Mouse (Mus musculus): Measurements from ENCODE around the gene A4galt. TPM values are rescaled to one million over a fixed set of nuclear protein-coding genes. Genes with fewer than 3 reads are reported as not detected.

Gene A4galt
- polyA plus RNA-seq, 1 experiment from 2014 or later = 2.3 TPM

- H3K4me3 ChIP-seq (ENCODE audit: low read depth, low read length) = no peak overlapping the region
- no peaks in the 10 kb centered on the region for H3K4me1 ChIP-seq (ENCODE audit: control insufficient read depth, insufficient read depth, low read length)
- no peak overlapping the region for H3K9ac ChIP-seq (ENCODE audit: low read length)
- ATAC-seq = 0 out of 2 replicates have a peak, but pooled peaks have one; percentile 23
- H3K36me3 ChIP-seq (ENCODE audit: control insufficient read depth, insufficient read depth, low read length) = no peaks in the 10 kb centered on the region
- H3K27me3 ChIP-seq (replicated peaks; ENCODE audit: control insufficient read depth, insufficient read depth, low read length) = no peaks in the 10 kb centered on the region; the same call in 1 of the 2 replicates
- 44% methylated on average over 9 of the region's 10 CpGs for WGBS
- no peak overlapping the region for H3K27ac ChIP-seq (ENCODE audit: low read depth, low read length)
- H3K9me3 ChIP-seq (replicated peaks; ENCODE audit: control insufficient read depth, low read length) = no peaks in the 10 kb centered on the region
- DNase-seq (ENCODE audit: low spot score) = peak; percentile 83
- no peak overlapping the region for H3K4me2 ChIP-seq (ENCODE audit: low read length)
Measured at GRCm38 (mm10) chr15:83204731-83205451, 46.7 kb downstream of the A4galt start.

GRCm38 (mm10) chr15:83202412-83202811 is 49.2 kb downstream of the A4galt start:
- 54% methylated on average over 4 of the region's 4 CpGs for WGBS
- ATAC-seq (no peak), DNase-seq (ENCODE audit: low spot score) (no peak)
- Histone ChIP-seq H3K27ac (ENCODE audit: low read depth, low read length) (no peak overlapping the region), H3K27me3 (replicated peaks; ENCODE audit: control insufficient read depth, insufficient read depth, low read length) (no peaks in the 10 kb centered on the region), H3K4me2 (ENCODE audit: low read length) (no peak overlapping the region), H3K4me1 (ENCODE audit: control insufficient read depth, insufficient read depth, low read length) (no peaks in the 10 kb centered on the region), H3K4me3 (ENCODE audit: low read depth, low read length) (no peak overlapping the region), H3K9me3 (replicated peaks; ENCODE audit: control insufficient read depth, low read length) (no peaks in the 10 kb centered on the region), H3K9ac (ENCODE audit: low read length) (no peak overlapping the region), H3K36me3 (ENCODE audit: control insufficient read depth, insufficient read depth, low read length) (no peaks in the 10 kb centered on the region)

GRCm38 (mm10) chr15:83193413-83193812 is 58.2 kb downstream of the A4galt start:
- 92% methylated on average over 4 of the region's 4 CpGs for WGBS
- no peak for DNase-seq (ENCODE audit: low spot score)
- Histone ChIP-seq H3K27ac (ENCODE audit: low read depth, low read length) (no peak overlapping the region), H3K4me1 (ENCODE audit: control insufficient read depth, insufficient read depth, low read length) (no peaks in the 10 kb centered on the region), H3K36me3 (ENCODE audit: control insufficient read depth, insufficient read depth, low read length) (no peaks in the 10 kb centered on the region), H3K4me3 (ENCODE audit: low read depth, low read length) (no peak overlapping the region), H3K9me3 (replicated peaks; ENCODE audit: control insufficient read depth, low read length) (no peaks in the 10 kb centered on the region), H3K27me3 (replicated peaks; ENCODE audit: control insufficient read depth, insufficient read depth, low read length) (no peaks in the 10 kb centered on the region), H3K4me2 (ENCODE audit: low read length) (no peak overlapping the region), H3K9ac (ENCODE audit: low read length) (no peak overlapping the region)
- no peak for ATAC-seq

GRCm38 (mm10) chr15:83182351-83182750 is 69.2 kb downstream of the A4galt start:
- Histone ChIP-seq H3K27me3 (replicated peaks; ENCODE audit: control insufficient read depth, insufficient read depth, low read length) (no peaks in the 10 kb centered on the region), H3K4me2 (ENCODE audit: low read length) (no peak overlapping the region), H3K4me1 (ENCODE audit: control insufficient read depth, insufficient read depth, low read length) (no peaks in the 10 kb centered on the region), H3K9ac (ENCODE audit: low read length) (no peak overlapping the region), H3K27ac (ENCODE audit: low read depth, low read length) (no peak overlapping the region), H3K36me3 (ENCODE audit: control insufficient read depth, insufficient read depth, low read length) (no peaks in the 10 kb centered on the region), H3K9me3 (replicated peaks; ENCODE audit: control insufficient read depth, low read length) (no peaks in the 10 kb centered on the region), H3K4me3 (ENCODE audit: low read depth, low read length) (no peak overlapping the region)
- no peak for DNase-seq (ENCODE audit: low spot score)
- ATAC-seq = no peak
- WGBS = 78% methylated on average over 5 of the region's 5 CpGs

GRCm38 (mm10) chr15:83181800-83182330 is 69.7 kb downstream of the A4galt start:
- WGBS = 59% methylated on average over 4 of the region's 4 CpGs
- no peak for DNase-seq (ENCODE audit: low spot score)
- H3K27ac ChIP-seq (ENCODE audit: low read depth, low read length) = no peak overlapping the region
- no peak for ATAC-seq
- no peak overlapping the region for H3K4me3 ChIP-seq (ENCODE audit: low read depth, low read length)
- H3K36me3 ChIP-seq (ENCODE audit: control insufficient read depth, insufficient read depth, low read length) = no peaks in the 10 kb centered on the region
- H3K9ac ChIP-seq (ENCODE audit: low read length) = no peak overlapping the region
- no peaks in the 10 kb centered on the region for H3K9me3 ChIP-seq (replicated peaks; ENCODE audit: control insufficient read depth, low read length)
- H3K27me3 ChIP-seq (replicated peaks; ENCODE audit: control insufficient read depth, insufficient read depth, low read length) = no peaks in the 10 kb centered on the region
- no peak overlapping the region for H3K4me2 ChIP-seq (ENCODE audit: low read length)
- no peaks in the 10 kb centered on the region for H3K4me1 ChIP-seq (ENCODE audit: control insufficient read depth, insufficient read depth, low read length)

- no peak overlapping the region for H3K4me3 ChIP-seq (ENCODE audit: low read depth, low read length)
- H3K36me3 ChIP-seq (ENCODE audit: control insufficient read depth, insufficient read depth, low read length) = no peaks in the 10 kb centered on the region
- no peak overlapping the region for H3K9ac ChIP-seq (ENCODE audit: low read length)
- ATAC-seq = no peak
- H3K9me3 ChIP-seq (replicated peaks; ENCODE audit: control insufficient read depth, low read length) = no peaks in the 10 kb centered on the region
- no peak overlapping the region for H3K27ac ChIP-seq (ENCODE audit: low read depth, low read length)
- WGBS = 87% methylated on average over 6 of the region's 6 CpGs
- no peaks in the 10 kb centered on the region for H3K4me1 ChIP-seq (ENCODE audit: control insufficient read depth, insufficient read depth, low read length)
- no peak overlapping the region for H3K4me2 ChIP-seq (ENCODE audit: low read length)
- H3K27me3 ChIP-seq (replicated peaks; ENCODE audit: control insufficient read depth, insufficient read depth, low read length) = no peaks in the 10 kb centered on the region
- DNase-seq (ENCODE audit: low spot score) = no peak
Measured at GRCm38 (mm10) chr15:83180004-83180403, 71.6 kb downstream of the A4galt start.

Other genes starting within 250 kb of the A4galt start
- gene Nfam1, start 218.5 kb downstream of the A4galt start, polyA plus RNA-seq (2014; fragmentation: Nextera tagmentation; extraction: Ambion mirVana) = 1.2 and 2.0 TPM in 2 replicates
- 32.7 and 37.6 TPM in 2 replicates for gene Serhl, start 162.3 kb downstream of the A4galt start, polyA plus RNA-seq (2014; fragmentation: Nextera tagmentation; extraction: Ambion mirVana)
- 64.2 and 67.3 TPM in 2 replicates for gene Rrp7a, start 129.0 kb downstream of the A4galt start, polyA plus RNA-seq (2014; fragmentation: Nextera tagmentation; extraction: Ambion mirVana)
- gene Poldip3, start 102.4 kb downstream of the A4galt start, polyA plus RNA-seq (2014; fragmentation: Nextera tagmentation; extraction: Ambion mirVana) = 158 and 167 TPM in 2 replicates
- gene Cyb5r3, start 79.2 kb downstream of the A4galt start, polyA plus RNA-seq (2014; fragmentation: Nextera tagmentation; extraction: Ambion mirVana) = 63.3 and 75.1 TPM in 2 replicates
- gene Arfgap3, start 98.5 kb upstream of the A4galt start, polyA plus RNA-seq (2014; fragmentation: Nextera tagmentation; extraction: Ambion mirVana) = 40.0 and 45.4 TPM in 2 replicates
- 11.0 and 14.9 TPM in 2 replicates for gene Pacsin2, start 212.8 kb upstream of the A4galt start, polyA plus RNA-seq (2014; fragmentation: Nextera tagmentation; extraction: Ambion mirVana)

Data from forebrain, embryonic 14.5 days (tissue).